Mouse (Mus musculus) heart, embryonic 15.5 days (tissue): ENCODE results near the gene Ccnc. TPM values are rescaled to one million over a fixed set of nuclear protein-coding genes. Genes with fewer than 3 reads are reported as not detected.

Experiments used
- ATAC-seq: fragments of 200-750 bp; cut with Nextera tagmentation; replicated peaks from 2 replicates; pipeline ENCODE4 v1.8.0; 2017; ENCODE audit warnings: low read depth, moderate TSS enrichment; ENCODE audit not compliant: insufficient number of reproducible peaks, insufficient read depth, low FRiP score
- H3K27ac ChIP-seq: fragments of 300-500 bp; sonication (generic); 2 replicates; pipeline ENCODE4 v1.5.1; 2015; ENCODE audit warnings: mild to moderate bottlenecking, inconsistent platforms
- H3K27me3 ChIP-seq: fragments of 300-500 bp; sonication (generic); 2 replicates; pipeline ENCODE4 v1.6.1; 2015; ENCODE audit warnings: inconsistent platforms
- H3K36me3 ChIP-seq: fragments of 300-500 bp; sonication (generic); 2 replicates; pipeline ENCODE4 v1.6.1; 2015; ENCODE audit warnings: mild to moderate bottlenecking, inconsistent platforms
- H3K4me1 ChIP-seq: fragments of 300-500 bp; sonication (generic); replicated peaks from 2 replicates; pipeline ENCODE4 v1.6.1; 2015; ENCODE audit warnings: inconsistent platforms
- H3K4me2 ChIP-seq: fragments of 300-500 bp; sonication (generic); 2 replicates; pipeline ENCODE4 v1.6.1; 2015; ENCODE audit warnings: inconsistent platforms, mild to moderate bottlenecking, moderate library complexity
- H3K4me3 ChIP-seq: fragments of 300-500 bp; sonication (generic); 2 replicates; pipeline ENCODE4 v1.5.1; 2015; ENCODE audit warnings: mild to moderate bottlenecking, inconsistent platforms
- H3K9ac ChIP-seq: fragments of 300-500 bp; sonication (generic); 2 replicates; pipeline ENCODE4 v1.6.1; 2015; ENCODE audit warnings: mild to moderate bottlenecking, inconsistent platforms
- H3K9me3 ChIP-seq: fragments of 300-500 bp; sonication (generic); replicated peaks from 2 replicates; pipeline ENCODE4 v1.6.1; 2016; ENCODE audit warnings: inconsistent platforms
- WGBS: fragments of 180-500 bp; shearing (Covaris S2); methylation state at CpG from one replicate; pipeline ENCODE4 v1.1.7; 2015; ENCODE audit warnings: mixed read lengths; 5-methylcytosine and 5-hydroxymethylcytosine counted together
- polyA plus RNA-seq: library from polyadenylated mRNA; unstranded; fragments of >200 nt; fragmentation: Nextera tagmentation; extraction: Ambion mirVana; gene quantifications from 2 replicates; pipeline ENCODE4 v1.2.1, GENCODE M21; 2015

Ccnc gene
- polyA plus RNA-seq, result 25.7 and 27.1 TPM in 2 replicates

GRCm38 (mm10) chr4:21727615-21728165 is at the start of gene Ccnc:
Gene Ccnc (plus strand): TSS chr4:21727701.
- Histone ChIP-seq H3K27me3 (no peaks in the 10 kb centered on the region), H3K4me2 (peak within 1 kb of the TSS; percentile 89), H3K36me3 (no peaks in the 10 kb centered on the region), H3K4me1 (peaks cover 9% of the 10 kb centered on the region), H3K4me3 (peak within 1 kb of the TSS; percentile 91), H3K9ac (peak within 1 kb of the TSS; percentile 80), H3K27ac (peak within 1 kb of the TSS; percentile 80), H3K9me3 (no peaks in the 10 kb centered on the region)
- ATAC-seq, result peak; percentile 95
- under 1% methylated on average over 37 of the region's 37 CpGs for WGBS

GRCm38 (mm10) chr4:21678101-21678974 is 49.2 kb upstream of the Ccnc start:
- Histone ChIP-seq H3K4me3 (peak overlapping the region; percentile 45), H3K27ac (no peak overlapping the region), H3K9ac (no peak overlapping the region), H3K4me2 (peak overlapping the region; percentile 69), H3K4me1 (peaks cover 19% of the 10 kb centered on the region), H3K36me3 (no peaks in the 10 kb centered on the region), H3K9me3 (no peaks in the 10 kb centered on the region), H3K27me3 (peaks cover 94% of the 10 kb centered on the region)
- ATAC-seq, result no peak
- under 1% methylated on average over 81 of the region's 84 CpGs for WGBS

- ATAC-seq, result peak; percentile 53
- Histone ChIP-seq H3K4me1 (peaks cover 19% of the 10 kb centered on the region), H3K27me3 (peaks cover 99% of the 10 kb centered on the region), H3K9ac (no peak overlapping the region), H3K4me3 (peak overlapping the region; percentile 45), H3K36me3 (no peaks in the 10 kb centered on the region), H3K9me3 (no peaks in the 10 kb centered on the region), H3K27ac (no peak overlapping the region), H3K4me2 (peak overlapping the region; percentile 69)
- WGBS, result under 1% methylated on average over 63 of the region's 79 CpGs
Observed at GRCm38 (mm10) chr4:21678975-21679623, 48.4 kb upstream of the Ccnc start.

GRCm38 (mm10) chr4:21679624-21680480 is 47.6 kb upstream of the Ccnc start:
- Histone ChIP-seq H3K9ac (no peak overlapping the region), H3K9me3 (no peaks in the 10 kb centered on the region), H3K4me1 (peaks cover 19% of the 10 kb centered on the region), H3K4me2 (peak overlapping the region; percentile 69), H3K27me3 (peaks cover 99% of the 10 kb centered on the region), H3K36me3 (no peaks in the 10 kb centered on the region), H3K27ac (no peak overlapping the region), H3K4me3 (peak overlapping the region; percentile 45)
- ATAC-seq, result no peak
- 4% methylated on average over 41 of the region's 42 CpGs for WGBS

- ATAC-seq, result no peak
- Histone ChIP-seq H3K27me3 (peaks cover 100% of the 10 kb centered on the region), H3K4me1 (peaks cover 19% of the 10 kb centered on the region), H3K9me3 (no peaks in the 10 kb centered on the region), H3K9ac (no peak overlapping the region), H3K4me3 (no peak overlapping the region), H3K27ac (no peak overlapping the region), H3K36me3 (no peaks in the 10 kb centered on the region), H3K4me2 (no peak overlapping the region)
- 6% methylated on average over 10 of the region's 10 CpGs for WGBS
Observed at GRCm38 (mm10) chr4:21680971-21681370, 46.5 kb upstream of the Ccnc start.

- no peak overlapping the region for H3K9ac ChIP-seq
- peaks cover 19% of the 10 kb centered on the region for H3K4me1 ChIP-seq
- H3K4me3 ChIP-seq, result no peak overlapping the region
- H3K27me3 ChIP-seq, result peaks cover 100% of the 10 kb centered on the region
- H3K9me3 ChIP-seq, result no peaks in the 10 kb centered on the region
- H3K27ac ChIP-seq, result no peak overlapping the region
- no peak overlapping the region for H3K4me2 ChIP-seq
- ATAC-seq, result no peak
- 17% methylated on average over 10 of the region's 10 CpGs for WGBS
- no peaks in the 10 kb centered on the region for H3K36me3 ChIP-seq
Observed at GRCm38 (mm10) chr4:21682421-21683150, 44.9 kb upstream of the Ccnc start.

- peaks cover 17% of the 10 kb centered on the region for H3K4me1 ChIP-seq
- H3K9me3 ChIP-seq, result no peaks in the 10 kb centered on the region
- H3K4me3 ChIP-seq, result no peak overlapping the region
- H3K4me2 ChIP-seq, result no peak overlapping the region
- WGBS, result 2% methylated on average over 14 of the region's 14 CpGs
- ATAC-seq, result no peak
- no peaks in the 10 kb centered on the region for H3K36me3 ChIP-seq
- H3K27ac ChIP-seq, result no peak overlapping the region
- peaks cover 98% of the 10 kb centered on the region for H3K27me3 ChIP-seq
- no peak overlapping the region for H3K9ac ChIP-seq
Observed at GRCm38 (mm10) chr4:21684341-21684970, 43.0 kb upstream of the Ccnc start.

GRCm38 (mm10) chr4:21685595-21686091 is 41.9 kb upstream of the Ccnc start, which contains the start of gene Prdm13:
Gene Prdm13 (minus strand): TSS chr4:21685963.
- Histone ChIP-seq H3K9me3 (no peaks in the 10 kb centered on the region), H3K4me3 (no peak within 1 kb of the TSS), H3K9ac (no peak within 1 kb of the TSS), H3K36me3 (no peaks in the 10 kb centered on the region), H3K27ac (no peak within 1 kb of the TSS), H3K27me3 (peaks cover 98% of the 10 kb centered on the region), H3K4me1 (peaks cover 17% of the 10 kb centered on the region), H3K4me2 (no peak within 1 kb of the TSS)
- 1% methylated on average over 38 of the region's 38 CpGs for WGBS
- no peak for ATAC-seq

- no peak overlapping the region for H3K27ac ChIP-seq
- H3K4me1 ChIP-seq, result peaks cover 17% of the 10 kb centered on the region
- 3% methylated on average over 11 of the region's 11 CpGs for WGBS
- no peak overlapping the region for H3K4me3 ChIP-seq
- ATAC-seq, result no peak
- peaks cover 98% of the 10 kb centered on the region for H3K27me3 ChIP-seq
- H3K9ac ChIP-seq, result no peak overlapping the region
- H3K4me2 ChIP-seq, result no peak overlapping the region
- H3K9me3 ChIP-seq, result no peaks in the 10 kb centered on the region
- no peaks in the 10 kb centered on the region for H3K36me3 ChIP-seq
Observed at GRCm38 (mm10) chr4:21686416-21686815, 41.1 kb upstream of the Ccnc start.

- Histone ChIP-seq H3K4me1 (peaks cover 17% of the 10 kb centered on the region), H3K9me3 (no peaks in the 10 kb centered on the region), H3K27ac (no peak overlapping the region), H3K9ac (no peak overlapping the region), H3K27me3 (peaks cover 98% of the 10 kb centered on the region), H3K36me3 (no peaks in the 10 kb centered on the region), H3K4me3 (no peak overlapping the region), H3K4me2 (no peak overlapping the region)
- WGBS, result 3% methylated on average over 5 of the region's 5 CpGs
- ATAC-seq, result no peak
Observed at GRCm38 (mm10) chr4:21686934-21687333, 40.6 kb upstream of the Ccnc start.
